Mouse (Mus musculus) embryo, embryonic 9.5 days (tissue): ENCODE results near the gene Mob3a.
"Not testable (repeated sequence)": the region's sequence is repeated elsewhere in the genome, so short reads cannot be mapped to it uniquely, and the experiment has no call there.

Experiments
- DNase-seq: peaks from one replicate; pipeline ENCODE4 v3.0.0-alpha.2; 2017; ENCODE audit errors: extremely low spot score

Mob3a gene

GRCm38 (mm10) chr10:80663485-80664196 lies 38.1 kb downstream of the Mob3a start:
- no peak for DNase-seq

GRCm38 (mm10) chr10:80661149-80661548 lies 40.6 kb downstream of the Mob3a start:
- DNase-seq = no peak

GRCm38 (mm10) chr10:80659213-80659612 lies 42.6 kb downstream of the Mob3a start:
- DNase-seq = peak; percentile 66

GRCm38 (mm10) chr10:80658841-80659202 lies 43.0 kb downstream of the Mob3a start:
- DNase-seq = no peak

- no peak for DNase-seq
Measured at GRCm38 (mm10) chr10:80658194-80658840, 43.5 kb downstream of the Mob3a start.

GRCm38 (mm10) chr10:80656863-80657623 lies 44.7 kb downstream of the Mob3a start, which contains the start of gene Btbd2:
Btbd2 (minus strand) TSS chr10:80657071.
- no peak for DNase-seq

- DNase-seq = peak; percentile 100
Measured at GRCm38 (mm10) chr10:80656130-80656862, 45.5 kb downstream of the Mob3a start.

GRCm38 (mm10) chr10:80655406-80656129 lies 46.2 kb downstream of the Mob3a start:
- DNase-seq = no peak

GRCm38 (mm10) chr10:80654866-80655265 lies 46.9 kb downstream of the Mob3a start:
- DNase-seq = no peak

GRCm38 (mm10) chr10:80653156-80653720 lies 48.5 kb downstream of the Mob3a start:
- DNase-seq = no peak

GRCm38 (mm10) chr10:80650392-80650791 lies 51.4 kb downstream of the Mob3a start:
- DNase-seq = no peak

- DNase-seq = not testable (repeated sequence)
Measured at GRCm38 (mm10) chr10:80649910-80650309, 51.9 kb downstream of the Mob3a start.

- no peak for DNase-seq
Measured at GRCm38 (mm10) chr10:80646936-80647335, 54.8 kb downstream of the Mob3a start.

- no peak for DNase-seq
Measured at GRCm38 (mm10) chr10:80635345-80635744, 66.4 kb downstream of the Mob3a start.
